Mouse (Mus musculus): ENCODE results near the gene Crlf2. TPM values are rescaled to one million over a fixed set of nuclear protein-coding genes. Genes with fewer than 3 reads are reported as not detected.

Gene Crlf2
- 26.3 and 34.0 TPM in 2 replicates for polyA plus RNA-seq (2012; rRNA removed)

DNA sequence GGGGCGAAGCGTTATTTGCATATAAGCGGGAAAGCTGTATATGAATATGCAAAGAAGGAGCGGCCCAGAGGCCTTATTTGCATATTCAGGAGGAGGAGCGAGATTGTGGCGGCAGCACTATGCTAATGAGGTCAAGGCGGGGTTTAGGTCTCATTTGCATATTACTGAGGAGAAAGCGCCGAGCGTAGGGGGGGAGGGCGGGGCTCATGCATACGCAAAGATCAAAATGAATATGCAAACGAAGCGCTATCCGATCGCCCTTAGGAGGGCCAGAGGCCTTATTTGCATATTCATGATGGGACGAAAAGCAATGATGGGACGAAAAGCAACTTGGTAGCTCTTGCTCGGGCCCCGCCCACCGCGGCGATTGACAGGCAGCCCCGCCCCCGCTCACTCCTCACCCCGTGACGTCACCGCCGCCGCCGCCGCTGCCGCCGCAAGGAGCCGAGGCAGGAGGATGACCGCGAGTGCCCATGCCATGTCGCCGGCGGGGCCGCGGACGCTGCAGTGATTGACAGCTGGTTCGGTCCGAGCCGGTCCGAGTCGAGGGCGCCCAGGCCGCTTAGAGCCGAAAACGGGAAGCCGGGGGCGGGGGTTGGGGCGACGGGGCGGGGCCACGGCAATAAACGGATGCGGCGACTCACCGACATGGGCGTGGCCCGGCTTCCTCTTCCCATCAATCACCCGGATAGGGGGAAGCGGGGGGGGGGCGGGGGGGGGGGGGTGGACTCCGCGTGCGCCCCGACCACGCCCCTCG, at the start of gene Crlf2:
Gene Crlf2, minus strand, starts transcription at position 590 of the 757 bp plus-strand sequence.

Other genes with a start within 250 kb of the Crlf2 start
- gene Vmn2r16, start 228.8 kb downstream of the Crlf2 start, polyA plus RNA-seq (2012; rRNA removed), result not detected in 2 replicates
- not detected in 2 replicates for gene Vmn2r17, start 139.3 kb downstream of the Crlf2 start, polyA plus RNA-seq (2012; rRNA removed)
- 0.03 TPM in 2 replicates for gene 5430403G16Rik, start 132.0 kb upstream of the Crlf2 start, polyA plus RNA-seq (2012; rRNA removed)
- gene 4930522L14Rik, start 192.9 kb upstream of the Crlf2 start, polyA plus RNA-seq (2012; rRNA removed), result 0.79 and 1.3 TPM in 2 replicates